Mouse (Mus musculus) intestine, postnatal 0 days (tissue): Measurements from ENCODE around the gene 1700018F24Rik. TPM values are rescaled to one million over a fixed set of nuclear protein-coding genes. Genes with fewer than 3 reads are reported as not detected.
A peak's percentile ranks its signal among the peaks of the same experiment; 100 is the strongest.

Experiments used
- ATAC-seq: fragments of 200-750 bp; cut with Nextera tagmentation; 2 replicates; pipeline ENCODE4 v1.8.0; 2017; ENCODE audit warnings: mild to moderate bottlenecking, moderate TSS enrichment, moderate library complexity
- H3K27ac ChIP-seq: fragments of 300-500 bp; sonication (generic); 2 replicates; pipeline ENCODE4 v1.5.1; 2014; ENCODE audit warnings: mild to moderate bottlenecking, low read depth, low read length, moderate library complexity
- H3K27me3 ChIP-seq: fragments of 300-500 bp; sonication (generic); replicated peaks from 2 replicates; pipeline ENCODE4 v1.6.1; 2014; ENCODE audit warnings: low read length, mixed read lengths; ENCODE audit not compliant: control insufficient read depth, insufficient read depth
- H3K36me3 ChIP-seq: fragments of 300-500 bp; sonication (generic); 2 replicates; pipeline ENCODE4 v1.6.1; 2014; ENCODE audit warnings: mild to moderate bottlenecking, moderate library complexity; ENCODE audit not compliant: control insufficient read depth, insufficient read depth
- H3K4me1 ChIP-seq: fragments of 300-500 bp; sonication (generic); replicated peaks from 2 replicates; pipeline ENCODE4 v1.6.1; 2014; ENCODE audit warnings: antibody characterized with exemption, low read length, mixed read lengths; ENCODE audit not compliant: control insufficient read depth, insufficient read depth
- H3K4me2 ChIP-seq: fragments of 300-500 bp; sonication (generic); replicated peaks from 2 replicates; pipeline ENCODE4 v1.6.1; 2014; ENCODE audit warnings: low read depth, mild to moderate bottlenecking, moderate library complexity
- H3K4me3 ChIP-seq: fragments of 300-500 bp; sonication (generic); 2 replicates; pipeline ENCODE4 v1.5.1; 2014; ENCODE audit warnings: low read depth, low read length
- H3K9ac ChIP-seq: fragments of 300-500 bp; sonication (generic); 2 replicates; pipeline ENCODE4 v1.6.1; 2014; ENCODE audit warnings: mild to moderate bottlenecking, low read depth, low read length
- H3K9me3 ChIP-seq: fragments of 300-500 bp; sonication (generic); 2 replicates; pipeline ENCODE4 v1.6.1; 2016; ENCODE audit warnings: mixed run types; ENCODE audit not compliant: control insufficient read depth
- CTCF ChIP-seq: sonication (generic); IDR thresholded peaks from 2 replicates; pipeline ENCODE4 v1.5.1; 2016; ENCODE audit warnings: low read depth, mild to moderate bottlenecking, control low read depth, antibody characterized with exemption, moderate library complexity
- WGBS: fragments of 180-500 bp; shearing (Covaris S2); extraction: QIAGEN DNeasy Blood & Tissue Kit; methylation state at CpG from one replicate; pipeline ENCODE4 v1.1.7; 2014; 5-methylcytosine and 5-hydroxymethylcytosine counted together
- polyA plus RNA-seq: library from polyadenylated mRNA; unstranded; fragments of >200 nt; fragmentation: Nextera tagmentation; extraction: Ambion mirVana; gene quantifications from 2 replicates; pipeline ENCODE4 v1.2.1, GENCODE M21; 2015

Gene 1700018F24Rik
- polyA plus RNA-seq, 1 experiment from 2014 or later, result not detected

DNA sequence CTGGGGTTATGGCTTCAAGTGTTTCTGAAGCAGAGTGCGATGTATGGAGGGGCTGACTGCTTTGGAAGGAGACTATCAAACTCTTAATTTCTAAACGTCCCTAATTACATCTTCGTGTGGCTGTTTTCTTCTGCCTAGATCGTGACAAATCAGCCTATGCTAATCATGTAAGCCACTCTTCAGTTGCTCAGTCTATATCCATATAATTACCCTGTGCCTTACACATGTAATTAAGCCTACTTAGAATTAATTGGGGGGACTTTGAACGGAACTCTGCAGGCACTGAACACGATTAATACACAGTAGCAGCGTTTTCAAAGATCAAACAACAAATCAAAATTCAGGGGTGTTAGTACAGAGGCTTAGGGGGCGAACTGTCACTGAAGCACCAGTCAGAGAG lies 15.1 kb downstream of the 1700018F24Rik start:
- no peaks in the 10 kb centered on the region for H3K36me3 ChIP-seq
- no peaks in the 10 kb centered on the region for H3K27me3 ChIP-seq
- no peak for TF ChIP-seq CTCF
- H3K9ac ChIP-seq, result no peak overlapping the region
- H3K4me3 ChIP-seq, result no peak overlapping the region
- no peaks in the 10 kb centered on the region for H3K4me1 ChIP-seq
- H3K9me3 ChIP-seq, result no peaks in the 10 kb centered on the region
- no peak for ATAC-seq
- 83% methylated on average over 8 of the region's 8 CpGs for WGBS
- no peak overlapping the region for H3K4me2 ChIP-seq
- no peak overlapping the region for H3K27ac ChIP-seq

- TF ChIP-seq CTCF, result 0 out of 2 replicates have a peak, but pooled peaks have one; percentile 16
- Histone ChIP-seq H3K27me3 (no peaks in the 10 kb centered on the region), H3K9me3 (no peaks in the 10 kb centered on the region), H3K27ac (no peak overlapping the region), H3K9ac (no peak overlapping the region), H3K4me1 (no peaks in the 10 kb centered on the region), H3K4me2 (no peak overlapping the region), H3K36me3 (no peaks in the 10 kb centered on the region), H3K4me3 (no peak overlapping the region)
- 91% methylated on average over 7 of the region's 7 CpGs for WGBS
- no peak for ATAC-seq
These were observed 15.9 kb downstream of the 1700018F24Rik start for GRCm38 (mm10) chr5:145058722-145059121.

DNA sequence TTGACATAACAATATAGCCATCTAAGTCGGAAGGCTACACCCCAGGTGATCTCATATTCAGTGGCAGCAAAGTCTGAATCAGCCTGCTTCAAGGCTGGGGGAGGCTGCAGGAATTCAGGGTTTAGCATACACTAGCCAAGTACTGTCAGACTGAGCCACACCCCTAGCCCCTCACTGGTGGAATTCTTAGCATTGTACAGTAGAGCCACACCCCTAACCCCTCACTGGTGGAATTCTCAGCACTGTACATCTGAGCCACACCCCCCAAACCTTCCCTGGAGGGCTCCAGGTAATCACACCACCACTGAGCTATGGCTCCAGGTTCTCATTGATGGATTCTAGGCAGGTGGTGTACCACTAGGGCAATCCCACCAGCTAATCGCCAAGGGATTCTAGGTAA lies 16.7 kb downstream of the 1700018F24Rik start:
- TF ChIP-seq CTCF, result no peak
- ATAC-seq, result no peak; the same call in 1 of the 2 replicates
- Histone ChIP-seq H3K9me3 (no peaks in the 10 kb centered on the region), H3K36me3 (no peaks in the 10 kb centered on the region), H3K4me3 (no peak overlapping the region), H3K27me3 (no peaks in the 10 kb centered on the region), H3K27ac (no peak overlapping the region), H3K4me1 (no peaks in the 10 kb centered on the region), H3K9ac (no peak overlapping the region), H3K4me2 (no peak overlapping the region)
- WGBS, result 82% methylated on average over 2 of the region's 2 CpGs

DNA sequence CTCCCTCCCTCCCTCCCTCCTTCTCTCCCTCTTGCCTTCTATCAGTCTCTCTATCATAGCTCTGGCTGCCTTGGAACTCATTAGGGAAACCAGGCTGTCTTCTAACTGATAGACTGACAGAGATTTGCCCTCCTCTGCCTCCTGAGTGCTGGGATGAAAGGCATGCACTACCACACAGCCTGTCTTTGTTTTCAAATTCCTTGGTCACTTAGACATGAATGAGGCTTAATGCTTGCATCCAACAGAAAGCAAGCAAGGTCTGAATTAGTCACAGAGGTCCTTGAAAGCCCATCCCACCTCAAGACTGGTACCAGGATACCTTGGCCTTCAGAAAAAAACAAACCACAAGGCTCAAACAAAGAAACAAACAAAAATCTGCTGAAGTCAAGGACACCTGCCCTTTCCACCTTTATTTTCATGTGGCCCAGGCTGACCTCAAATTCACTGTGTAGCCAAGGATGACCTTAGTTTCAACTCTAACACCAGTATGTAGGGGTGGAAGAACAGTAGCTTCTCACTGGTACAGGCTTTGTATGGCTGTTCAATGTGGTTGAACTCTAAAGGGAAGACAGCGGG lies 22.1 kb downstream of the 1700018F24Rik start:
- no peak for ATAC-seq
- Histone ChIP-seq H3K4me2 (no peak overlapping the region), H3K4me1 (no peaks in the 10 kb centered on the region), H3K36me3 (no peaks in the 10 kb centered on the region), H3K27ac (no peak overlapping the region), H3K9me3 (no peaks in the 10 kb centered on the region), H3K4me3 (no peak overlapping the region), H3K27me3 (no peaks in the 10 kb centered on the region), H3K9ac (no peak overlapping the region)
- WGBS, result 89% methylated on average over 1 of the region's 1 CpGs
- no peak for TF ChIP-seq CTCF

GRCm38 (mm10) chr5:145068863-145069262 lies 26.1 kb downstream of the 1700018F24Rik start:
- H3K9ac ChIP-seq, result no peak overlapping the region
- ATAC-seq, result no peak
- no peak overlapping the region for H3K4me3 ChIP-seq
- no peak for TF ChIP-seq CTCF
- no peaks in the 10 kb centered on the region for H3K9me3 ChIP-seq
- no peak overlapping the region for H3K4me2 ChIP-seq
- no peaks in the 10 kb centered on the region for H3K36me3 ChIP-seq
- H3K27ac ChIP-seq, result no peak overlapping the region
- 31% methylated on average over 3 of the region's 3 CpGs for WGBS
- H3K4me1 ChIP-seq, result no peaks in the 10 kb centered on the region
- H3K27me3 ChIP-seq, result no peaks in the 10 kb centered on the region

DNA sequence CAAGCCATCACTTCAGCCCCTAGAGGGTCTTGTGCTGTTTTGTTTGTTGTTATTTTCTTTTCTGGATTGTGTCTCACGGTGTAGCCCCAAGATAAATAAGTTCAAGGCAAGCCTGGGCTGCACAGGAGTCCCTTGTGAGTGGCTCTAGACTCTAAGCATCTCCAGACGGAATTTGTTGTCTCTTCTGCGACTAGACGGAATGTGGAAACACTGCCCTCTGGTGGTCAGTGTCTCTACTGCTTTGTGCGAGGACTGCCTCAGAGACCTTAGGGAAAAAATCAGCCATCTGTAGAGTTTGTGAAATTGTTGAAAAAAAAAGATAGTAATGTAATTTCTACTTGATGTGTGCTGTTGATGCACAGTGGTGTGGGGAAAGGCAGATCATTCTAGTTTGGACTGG lies 26.9 kb downstream of the 1700018F24Rik start:
- 1% methylated on average over 5 of the region's 5 CpGs for WGBS
- H3K4me2 ChIP-seq, result no peak overlapping the region
- no peak overlapping the region for H3K27ac ChIP-seq
- no peak for ATAC-seq
- H3K27me3 ChIP-seq, result no peaks in the 10 kb centered on the region
- H3K9ac ChIP-seq, result no peak overlapping the region
- no peaks in the 10 kb centered on the region for H3K9me3 ChIP-seq
- H3K4me3 ChIP-seq, result no peak overlapping the region
- TF ChIP-seq CTCF, result peak; percentile 88
- no peaks in the 10 kb centered on the region for H3K36me3 ChIP-seq
- H3K4me1 ChIP-seq, result no peaks in the 10 kb centered on the region

DNA sequence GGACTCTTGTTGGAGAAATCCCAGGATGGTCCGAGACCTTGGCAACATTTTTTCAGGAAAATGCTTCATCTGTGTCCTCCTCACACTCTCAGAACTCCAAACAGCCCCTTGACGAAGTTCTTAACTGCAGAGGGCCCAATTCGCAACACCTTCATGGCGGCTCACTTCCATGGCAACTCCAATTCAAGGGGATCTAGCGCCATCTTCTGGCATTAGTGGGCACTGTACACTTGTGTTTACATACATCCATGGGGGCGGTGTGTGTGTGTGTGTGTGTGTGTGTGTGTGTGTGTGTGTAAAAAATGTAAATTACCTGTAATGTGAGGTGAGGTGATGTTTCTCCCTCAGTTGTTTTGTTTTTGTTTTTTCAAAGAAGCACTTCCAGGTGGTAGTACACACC lies 28.6 kb downstream of the 1700018F24Rik start:
- peak; percentile 64 for TF ChIP-seq CTCF
- no peaks in the 10 kb centered on the region for H3K4me1 ChIP-seq
- WGBS, result 54% methylated on average over 6 of the region's 6 CpGs
- no peak overlapping the region for H3K27ac ChIP-seq
- no peaks in the 10 kb centered on the region for H3K9me3 ChIP-seq
- H3K4me2 ChIP-seq, result no peak overlapping the region
- ATAC-seq, result no peak
- H3K4me3 ChIP-seq, result no peak overlapping the region
- no peaks in the 10 kb centered on the region for H3K36me3 ChIP-seq
- no peaks in the 10 kb centered on the region for H3K27me3 ChIP-seq
- no peak overlapping the region for H3K9ac ChIP-seq
